Mouse (Mus musculus) effector memory CD4-positive, alpha-beta T cell, adult 7 months (primary cell): ENCODE results near the gene 4930524B15Rik. TPM values are rescaled to one million over a fixed set of nuclear protein-coding genes. Genes with fewer than 3 reads are reported as not detected.

Source experiments
- polyA plus RNA-seq: library from polyadenylated mRNA; unstranded; fragments of 100-300 nt; shearing (Covaris generic); gene quantifications from one replicate; pipeline ENCODE4 v1.2.1, GENCODE M21; 2017

Gene 4930524B15Rik
- polyA plus RNA-seq, result not detected

GRCm38 (mm10) chr11:31965256-31966134 lies at the start of gene 4930524B15Rik:
TSS of gene 4930524B15Rik (plus strand) at chr11:31965592.

GRCm38 (mm10) chr11:32000281-32000680 lies 34.9 kb downstream of the 4930524B15Rik start, which contains the start of gene Nsg2:
TSS of gene Nsg2 (plus strand) at chr11:32000463.

Other genes starting within 250 kb of the 4930524B15Rik start
- gene Cpeb4, start 93.4 kb upstream of the 4930524B15Rik start, polyA plus RNA-seq, result 14.7 TPM
- gene Nsg2, start 34.9 kb downstream of the 4930524B15Rik start, polyA plus RNA-seq, result 123 TPM
- 0.30 TPM for gene Il9r, start 234.7 kb downstream of the 4930524B15Rik start, polyA plus RNA-seq
- gene Snrnp25, start 239.8 kb downstream of the 4930524B15Rik start, polyA plus RNA-seq, result 16.8 TPM